Mouse (Mus musculus) ES-E14 (cell line): ENCODE measurements around the gene Zcchc17.

Experiments used
- CHD2 ChIP-seq: IDR thresholded peaks from 2 replicates; pipeline ENCODE4 v1.6.1; 2014; ENCODE audit warnings: mild to moderate bottlenecking, low read depth, low read length, inconsistent platforms
- HCFC1 ChIP-seq: IDR thresholded peaks from 2 replicates; pipeline ENCODE4 v1.6.1; 2012; ENCODE audit warnings: low read length, inconsistent platforms, borderline replicate concordance; ENCODE audit not compliant: insufficient read depth
- MAFK ChIP-seq: IDR thresholded peaks from 2 replicates; pipeline ENCODE4 v1.6.1; 2014; ENCODE audit warnings: mild to moderate bottlenecking, low read depth, low read length, inconsistent platforms; ENCODE audit not compliant: insufficient read depth
- ZC3H11A ChIP-seq: IDR thresholded peaks from 2 replicates; pipeline ENCODE4 v1.6.1; 2012; ENCODE audit warnings: low read depth, mild to moderate bottlenecking, inconsistent platforms, low read length, borderline replicate concordance
- ZNF384 ChIP-seq: IDR thresholded peaks from 2 replicates; pipeline ENCODE4 v1.6.1; 2012; ENCODE audit warnings: low read depth, low read length, inconsistent platforms

GRCm38 (mm10) chr4:130286531-130286930 lies 73.2 kb downstream of the Zcchc17 start:
- TF ChIP-seq HCFC1 (no peak), ZC3H11A (no peak), MAFK (no peak), ZNF384 (no peak), CHD2 (no peak)
